Mouse (Mus musculus) MEL (cell line): ENCODE results near the gene Gpr162.

Experiments used
- CHD2 ChIP-seq: IDR thresholded peaks from 2 replicates; pipeline ENCODE4 v1.6.1; 2011; ENCODE audit warnings: low read length, improper control_type of control experiment
- CTCF ChIP-seq, 3 experiments: IDR thresholded peaks in 2 of 3; conservative IDR thresholded peaks in 1 of 3; 2 replicates each; pipeline ENCODE4 v1.5.1; 2011 to 2012; ENCODE audit warnings: low read length in 3 of 3, low read depth in 2 of 3, mild to moderate bottlenecking in 2 of 3, improper control_type of control experiment in 1 of 3, inconsistent platforms in 1 of 3, mixed read lengths in 1 of 3, moderate library complexity in 1 of 3; ENCODE audit not compliant: control insufficient read depth in 1 of 3, insufficient read depth in 1 of 3, poor library complexity in 1 of 3, severe bottlenecking in 1 of 3
- MAX ChIP-seq: IDR thresholded peaks from 2 replicates; pipeline ENCODE4 v1.6.1; 2011; ENCODE audit warnings: low read length, improper control_type of control experiment
- MAZ ChIP-seq: IDR thresholded peaks from 2 replicates; pipeline ENCODE4 v1.6.1; 2012; ENCODE audit warnings: low read depth, mild to moderate bottlenecking, inconsistent platforms, low read length, improper control_type of control experiment
- POLR2A ChIP-seq, 2 experiments: IDR thresholded peaks; 2 replicates each; pipeline ENCODE4 v1.6.1; 2011 to 2012; ENCODE audit warnings: low read length in 2 of 2, mild to moderate bottlenecking in 2 of 2, control low read depth in 1 of 2, improper control_type of control experiment in 1 of 2, low read depth in 1 of 2, moderate library complexity in 1 of 2; ENCODE audit not compliant: control insufficient read depth in 1 of 2, insufficient read depth in 1 of 2, poor library complexity in 1 of 2
- POLR2AphosphoS5 ChIP-seq: IDR thresholded peaks from 2 replicates; pipeline ENCODE4 v1.6.1; 2012; ENCODE audit warnings: low read depth, borderline replicate concordance, mild to moderate bottlenecking, inconsistent platforms, low read length, moderate library complexity, mixed read lengths
- ZKSCAN1 ChIP-seq: IDR thresholded peaks from 2 replicates; pipeline ENCODE4 v1.6.1; 2012; ENCODE audit warnings: low read depth, mild to moderate bottlenecking, inconsistent platforms, low read length, improper control_type of control experiment, moderate library complexity

DNA sequence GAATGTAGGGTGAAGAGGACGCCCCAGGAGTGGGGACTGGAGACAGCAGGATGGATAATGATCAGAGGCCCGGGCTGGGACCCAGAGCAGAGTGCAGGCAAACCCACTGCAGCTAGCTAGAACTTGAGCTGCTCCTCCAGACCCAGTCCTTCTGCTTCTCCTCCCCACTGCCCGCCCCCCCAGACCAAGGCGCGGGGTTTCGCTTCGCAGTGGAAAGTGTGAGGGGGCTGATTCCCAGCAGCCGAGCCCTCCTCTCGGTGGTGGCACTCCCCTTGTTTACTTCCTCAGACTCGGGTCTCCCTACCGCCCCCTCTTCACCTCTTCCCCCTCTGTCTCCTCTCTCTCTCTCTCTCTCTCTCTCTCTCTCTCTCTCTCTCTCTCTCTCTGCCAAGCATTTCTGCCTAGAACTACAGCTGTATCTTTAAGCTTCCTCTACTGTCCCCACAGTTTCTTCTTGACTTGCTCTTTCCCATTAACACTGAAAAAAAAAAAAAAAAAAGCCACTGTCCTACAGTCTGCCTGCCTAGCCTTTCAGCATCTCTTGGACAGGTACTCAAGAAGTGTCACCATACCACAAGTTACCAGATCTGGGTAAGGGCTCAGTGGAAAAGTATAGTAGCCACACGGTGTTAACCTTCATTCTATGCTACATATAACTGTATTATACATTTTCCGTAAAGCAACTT lies 47.9 kb upstream of the Gpr162 start, which contains the start of gene Lag3:
- no peak for TF ChIP-seq POLR2A (IDR thresholded peaks at IDR 0.05; ENCODE audit: control insufficient read depth in 1 of 2, insufficient read depth in 1 of 2, low read depth in 1 of 2, low read length in 2 of 2, poor library complexity in 1 of 2)
- no peak for TF ChIP-seq MAZ
- no peak for TF ChIP-seq CHD2
- TF ChIP-seq ZKSCAN1: no peak
- no peak for TF ChIP-seq POLR2AphosphoS5
- no peak for TF ChIP-seq MAX
- TF ChIP-seq CTCF (IDR thresholded peaks at IDR 0.05 in 2 of 3, conservative IDR thresholded peaks at IDR 0.05 in 1 of 3; ENCODE audit: control insufficient read depth in 1 of 3, insufficient read depth in 1 of 3, low read depth in 2 of 3, low read length in 3 of 3, poor library complexity in 1 of 3, severe bottlenecking in 1 of 3): no peak
